ENCODE assay signal across 8 mouse cellular contexts in the genomic region with DNA sequence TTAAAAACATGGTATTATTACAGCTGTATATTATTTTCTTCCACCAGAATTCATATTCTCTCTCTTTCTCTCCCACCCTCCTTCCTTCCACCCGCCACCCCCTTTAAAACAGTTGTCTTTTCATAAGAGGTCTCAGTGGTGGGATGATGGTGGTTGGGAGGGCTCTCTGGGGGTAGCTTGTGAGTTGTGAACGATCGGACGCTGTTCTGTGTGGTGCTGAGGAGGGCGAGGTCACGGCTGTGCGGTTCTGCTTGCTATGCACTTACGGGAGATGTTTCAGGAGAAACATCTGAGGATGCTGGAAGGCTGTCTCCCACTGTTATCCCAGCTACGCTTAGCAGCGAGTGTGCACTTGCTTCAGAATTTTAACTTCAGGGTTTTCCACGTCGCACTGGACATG.
DNase-seq lines count a peak whose midpoint lies in the region; ATAC-seq and TF ChIP-seq lines count a peak whose summit lies in the region.

No protein-coding gene starts in this region.

- peak overlapping the region; percentile 69 for H3K4me2 ChIP-seq in heart, embryonic 16.5 days (ENCODE audit: low read depth, low read length)
- H3K4me2 ChIP-seq in forebrain, embryonic 16.5 days (ENCODE audit: low read length) = peak overlapping the region; percentile 62
- peak overlapping the region; percentile 51 for H3K4me2 ChIP-seq in midbrain, embryonic 13.5 days (replicated peaks)

- H3K4me3 ChIP-seq in heart, embryonic 16.5 days (ENCODE audit: low read length) = peak overlapping the region; percentile 58
- H3K4me3 ChIP-seq in forebrain, embryonic 16.5 days (replicated peaks; ENCODE audit: low read length) = peak overlapping the region; percentile 40
- peak overlapping the region; percentile 32 for H3K4me3 ChIP-seq in midbrain, embryonic 13.5 days (replicated peaks)
- no peak overlapping the region for H3K4me3 ChIP-seq in thymus, adult 2 months (ENCODE audit: control insufficient read depth, insufficient read depth, low read length)

- H3K27me3 ChIP-seq in heart, embryonic 16.5 days (ENCODE audit: control insufficient read depth, insufficient read depth, low read length) = no peaks in the 10 kb centered on the region
- H3K27me3 ChIP-seq in forebrain, embryonic 16.5 days (replicated peaks; ENCODE audit: control insufficient read depth, insufficient read depth, low read length) = no peaks in the 10 kb centered on the region
- H3K27me3 ChIP-seq in midbrain, embryonic 13.5 days = 0 out of 2 replicates have a peak, but pooled peaks cover 2% of the 10 kb centered on the region
- H3K27me3 ChIP-seq in thymus, adult 2 months (ENCODE audit: control insufficient read depth, insufficient read depth, low read length) = no peaks in the 10 kb centered on the region

- intact Hi-C loops in heart, postnatal 14 days (cut with DNase I) = no loop called here
- intact Hi-C loops in left cerebral cortex, postnatal 10 days (cut with DNase I) = no loop called here

- 22% methylated on average over 12 of the region's 12 CpGs for WGBS in heart, embryonic 16.5 days
- 10% methylated on average over 12 of the region's 12 CpGs for WGBS in forebrain, embryonic 16.5 days
- 27% methylated on average over 12 of the region's 12 CpGs for WGBS in midbrain, embryonic 13.5 days
- WGBS in thymus, adult 2 months = 92% methylated on average over 12 of the region's 12 CpGs

- peak overlapping the region; percentile 77 for H3K9ac ChIP-seq in heart, embryonic 16.5 days (ENCODE audit: low read length)
- H3K9ac ChIP-seq in forebrain, embryonic 16.5 days (replicated peaks; ENCODE audit: low read depth, low read length) = peak overlapping the region; percentile 31; the same call in 1 of the 2 replicates
- H3K9ac ChIP-seq in midbrain, embryonic 13.5 days (replicated peaks) = peak overlapping the region; percentile 53

- no peak for ATAC-seq in heart, embryonic 16.5 days (replicated peaks; ENCODE audit: extremely low read depth, insufficient read depth, low FRiP score)
- ATAC-seq in forebrain, embryonic 16.5 days = no peak
- peak; percentile 53; the same call in 1 of the 2 replicates for ATAC-seq in midbrain, embryonic 13.5 days

- H3K4me1 ChIP-seq in heart, embryonic 16.5 days (ENCODE audit: control insufficient read depth, insufficient read depth, low read length) = peaks cover 44% of the 10 kb centered on the region
- peaks cover 35% of the 10 kb centered on the region for H3K4me1 ChIP-seq in forebrain, embryonic 16.5 days (replicated peaks; ENCODE audit: control insufficient read depth, insufficient read depth, low read length)
- peaks cover 41% of the 10 kb centered on the region for H3K4me1 ChIP-seq in midbrain, embryonic 13.5 days (replicated peaks)
- H3K4me1 ChIP-seq in thymus, adult 2 months (replicated peaks; ENCODE audit: control insufficient read depth, insufficient read depth, low read length) = peaks cover 12% of the 10 kb centered on the region; the same call in 1 of the 2 replicates

- no peak for DNase-seq in heart, postnatal 14 days
- peak; percentile 40 to 53 for DNase-seq in cerebellum, postnatal 25 days
- DNase-seq in thymus, adult 2 months = no peak
- DNase-seq in adrenal gland, adult 18-20 months (ENCODE audit: low spot score in 2 of 2) = no peak
- no peak for DNase-seq in left cerebral cortex, postnatal 10 days (ENCODE audit: extremely low spot score in 1 of 2, low spot score in 2 of 2)

- H3K9me3 ChIP-seq in heart, embryonic 16.5 days (replicated peaks; ENCODE audit: control insufficient read depth, low read length) = no peaks in the 10 kb centered on the region
- no peaks in the 10 kb centered on the region for H3K9me3 ChIP-seq in forebrain, embryonic 16.5 days (ENCODE audit: control insufficient read depth, low read length)
- H3K9me3 ChIP-seq in midbrain, embryonic 13.5 days = no peaks in the 10 kb centered on the region

- H3K27ac ChIP-seq in heart, embryonic 16.5 days (ENCODE audit: low read length) = peak overlapping the region; percentile 69
- no peak overlapping the region for H3K27ac ChIP-seq in forebrain, embryonic 16.5 days (ENCODE audit: low read length)
- H3K27ac ChIP-seq in midbrain, embryonic 13.5 days = no peak overlapping the region
- no peak overlapping the region for H3K27ac ChIP-seq in thymus, adult 2 months (ENCODE audit: control insufficient read depth, insufficient read depth, low read length)

- H3K36me3 ChIP-seq in heart, embryonic 16.5 days (ENCODE audit: control insufficient read depth, insufficient read depth) = no peaks in the 10 kb centered on the region
- no peaks in the 10 kb centered on the region for H3K36me3 ChIP-seq in forebrain, embryonic 16.5 days (ENCODE audit: control insufficient read depth, insufficient read depth)
- H3K36me3 ChIP-seq in midbrain, embryonic 13.5 days = no peaks in the 10 kb centered on the region
- no peaks in the 10 kb centered on the region for H3K36me3 ChIP-seq in thymus, adult 2 months (ENCODE audit: control insufficient read depth, insufficient read depth, low read length)

- no peak for TF ChIP-seq CTCF in thymus, adult 2 months (IDR thresholded peaks at IDR 0.05; ENCODE audit: borderline replicate concordance, control insufficient read depth, extremely low read depth, insufficient read depth, low read length, poor library complexity)

- no peak for TF ChIP-seq POLR2A in thymus, adult 2 months (IDR thresholded peaks at IDR 0.05; ENCODE audit: control insufficient read depth, extremely low read depth, insufficient read depth, low read length, poor library complexity)

Comparison
In these comparisons a context has a peak if more than half of its experiments do, and no peak if none do; other contexts are left out.
1. DNase-seq: peak in cerebellum, postnatal 25 days (2 of 2); none in heart, postnatal 14 days (0 of 2), thymus, adult 2 months (single experiment), adrenal gland, adult 18-20 months (0 of 2) and left cerebral cortex, postnatal 10 days (0 of 2).
2. Peak in every context shown above with its lines, with median percentiles within 50 percentile points of each other: H3K4me2 ChIP-seq and H3K9ac ChIP-seq.